Mouse (Mus musculus) lung, postnatal 0 days (tissue): ENCODE measurements around the gene Lrp11.

Source experiments
- CTCF ChIP-seq: IDR thresholded peaks from 2 replicates; pipeline ENCODE4 v1.5.1; 2016; ENCODE audit warnings: antibody characterized with exemption, mild to moderate bottlenecking
- EP300 ChIP-seq: IDR thresholded peaks from 2 replicates; pipeline ENCODE4 v1.6.1; 2016; ENCODE audit warnings: antibody characterized with exemption, mild to moderate bottlenecking, control low read depth

DNA sequence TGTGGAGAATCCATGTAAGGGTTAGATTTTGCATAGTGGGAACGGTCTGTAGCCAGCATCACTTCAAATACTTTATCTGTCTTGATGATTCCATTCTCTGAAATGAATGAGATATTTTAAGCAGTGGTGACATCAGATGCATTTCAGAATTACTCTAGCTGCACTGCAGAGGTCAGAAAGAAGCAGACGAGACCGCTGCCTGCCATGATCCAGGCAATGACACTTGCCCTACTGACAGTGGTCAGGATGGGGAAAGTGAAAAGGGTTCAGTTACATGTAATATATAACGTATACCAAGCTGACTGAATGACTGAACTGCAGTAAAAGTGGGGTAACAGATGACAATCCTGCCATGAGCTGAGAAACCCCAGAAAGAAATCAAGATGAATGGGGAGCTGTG is 59.5 kb downstream of the Lrp11 start:
- no peak for TF ChIP-seq CTCF
- TF ChIP-seq EP300 = no peak
